Mouse (Mus musculus): ENCODE measurements around the gene Dixdc1.

The Dixdc1 gene

DNA sequence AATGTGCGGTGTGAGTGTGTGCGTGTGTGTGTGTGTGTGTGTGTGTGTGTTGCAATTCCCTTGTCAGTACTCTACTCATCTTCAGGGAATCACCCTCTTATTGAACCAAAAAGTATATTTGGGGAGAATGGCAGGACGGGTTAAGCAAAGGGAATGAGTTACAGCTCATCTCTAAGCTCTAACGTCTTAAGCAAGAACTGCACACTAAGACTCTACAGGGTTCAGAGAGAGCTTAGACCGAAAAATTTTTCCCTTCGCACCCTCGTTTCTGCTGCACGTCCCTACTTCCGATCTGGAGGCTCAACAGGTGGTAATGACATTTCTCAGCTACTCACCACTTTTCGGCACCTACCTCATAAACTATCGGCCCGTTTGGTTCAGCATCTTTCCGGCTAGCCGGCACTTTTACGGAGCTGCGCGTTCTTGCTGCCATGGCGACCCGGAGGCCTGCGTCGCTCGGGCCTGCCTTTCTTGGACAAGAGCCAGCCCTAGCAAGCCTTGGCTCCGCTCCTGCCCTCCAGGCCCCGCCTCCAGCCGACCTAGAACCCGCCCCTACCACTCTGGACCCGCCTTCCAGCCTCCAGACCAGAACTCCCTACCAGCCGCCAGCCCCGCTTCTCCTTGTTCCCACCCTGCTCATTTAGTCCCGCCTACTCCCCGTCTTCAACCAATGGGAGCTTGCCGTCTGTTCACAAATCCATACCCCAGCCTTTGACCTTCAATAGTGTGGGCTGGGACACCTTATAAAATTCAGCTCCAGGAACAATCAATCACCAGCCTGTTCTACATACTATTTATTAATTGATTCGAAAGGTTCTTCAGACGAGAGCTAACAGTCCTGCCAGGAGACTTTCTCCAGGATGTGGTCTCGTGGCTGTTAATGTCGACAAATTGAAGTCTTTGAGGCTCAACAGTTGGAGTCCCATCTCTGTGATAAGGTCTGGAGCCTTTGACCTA lies at the start of gene Dixdc1:
TSS of gene Dixdc1 (minus strand) at position 604 of the 957 bp plus-strand sequence.
- peak; percentile 82 for DNase-seq (ENCODE audit: low read depth, low spot score)

DNA sequence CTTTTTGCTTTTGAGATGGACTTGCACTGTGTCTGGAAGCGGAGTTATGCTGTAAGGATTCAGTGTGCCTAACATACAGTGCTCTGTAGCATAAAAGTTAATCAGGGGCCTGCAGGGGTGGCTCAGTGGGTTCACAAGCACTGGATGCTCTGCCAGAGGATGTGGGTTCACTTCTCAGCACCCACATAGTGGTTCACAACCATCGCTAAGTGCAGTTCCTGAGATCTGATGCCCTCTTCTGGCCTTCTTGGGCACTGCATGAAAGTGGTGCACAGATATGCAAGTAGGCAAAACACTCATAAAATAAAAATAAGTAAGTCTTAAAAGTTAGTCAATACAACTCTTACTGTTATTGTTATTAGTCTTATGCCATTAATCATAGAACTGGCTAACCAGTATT lies 42.8 kb upstream of the Dixdc1 start:
- no peak for DNase-seq (ENCODE audit: low read depth, low spot score)

DNA sequence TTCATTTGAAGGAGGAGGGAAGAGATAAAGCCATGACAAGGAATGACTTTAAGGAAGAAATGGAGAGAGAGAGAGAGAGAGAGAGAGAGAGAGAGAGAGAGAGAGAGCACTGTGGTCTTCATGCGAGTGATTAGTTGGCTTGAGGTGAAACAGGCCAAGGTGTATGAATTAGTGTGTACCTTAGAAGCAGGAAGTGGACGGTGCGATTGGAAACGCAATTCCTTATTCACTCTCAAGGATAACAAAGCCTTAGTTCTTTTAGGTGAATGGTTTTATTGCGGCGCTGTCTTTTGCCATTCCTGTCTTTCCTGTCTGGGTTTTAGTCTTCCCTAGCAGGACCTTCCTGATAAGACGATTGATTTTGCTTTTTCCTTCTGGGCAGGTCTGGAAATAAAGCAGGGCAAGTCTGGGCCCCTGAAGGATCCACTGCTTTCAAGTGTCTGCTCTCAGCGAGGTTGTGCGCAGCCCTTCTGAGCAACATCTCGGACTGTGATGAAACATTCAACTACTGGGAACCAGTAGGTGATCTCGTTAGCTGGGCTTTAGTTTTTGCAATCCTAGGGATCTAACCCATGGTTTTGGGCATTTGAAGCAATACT lies 36.9 kb upstream of the Dixdc1 start:
- DNase-seq (ENCODE audit: low read depth, low spot score): no peak

DNA sequence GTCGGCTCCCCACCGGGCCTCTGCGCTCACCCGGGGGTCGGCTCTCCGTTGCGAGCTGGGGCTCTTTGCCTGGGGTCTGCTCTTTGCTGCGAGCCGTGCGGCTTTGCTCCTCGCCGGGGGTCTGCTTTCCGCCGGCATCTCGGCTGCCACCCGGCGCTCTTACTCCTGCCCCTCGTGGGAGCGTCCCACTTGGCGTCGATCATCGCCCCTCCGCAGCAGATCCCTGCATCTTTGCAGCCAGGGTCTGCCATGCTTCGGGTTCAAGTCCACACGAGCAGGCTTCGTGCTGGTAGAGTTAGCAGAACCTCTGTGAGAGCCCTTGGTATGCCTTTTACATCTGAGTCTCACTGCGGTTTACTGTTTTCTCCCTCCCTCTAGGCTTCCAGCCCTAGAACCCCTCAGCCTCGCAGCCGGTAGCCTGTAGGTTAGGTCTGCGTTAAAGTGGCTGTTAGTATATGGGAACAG lies 36.4 kb upstream of the Dixdc1 start:
- no peak for DNase-seq (ENCODE audit: low read depth, low spot score)

DNA sequence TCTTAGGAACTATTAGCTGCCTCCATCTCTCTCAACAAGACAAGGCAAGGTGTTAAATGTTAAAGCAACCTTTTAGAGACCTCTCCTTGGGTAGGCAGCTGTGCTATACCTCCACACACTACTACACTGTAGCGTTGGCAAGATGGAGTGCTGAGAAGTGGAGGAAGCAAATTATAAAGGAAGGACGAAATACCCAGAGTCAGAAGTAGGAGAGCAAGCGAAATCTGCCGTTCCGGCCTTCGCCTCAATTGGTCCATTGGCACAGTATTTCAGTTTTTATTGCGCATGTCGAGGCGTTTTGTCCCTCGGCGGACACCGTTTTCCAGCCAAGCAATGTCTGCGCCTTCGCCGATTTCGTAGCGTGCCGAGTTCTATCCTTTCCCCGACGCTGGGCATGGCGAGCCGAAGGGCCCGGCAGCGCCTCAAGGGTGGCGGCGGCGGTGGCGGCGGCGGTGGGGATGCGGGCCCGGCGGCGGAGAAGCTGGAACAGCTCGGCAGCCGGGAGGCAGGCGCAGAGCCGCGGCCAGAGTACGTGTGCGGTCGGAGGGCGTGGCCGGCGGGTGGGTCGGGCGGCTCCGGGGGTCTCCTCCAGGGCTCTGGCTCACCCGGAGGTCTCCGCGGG lies 35.8 kb upstream of the Dixdc1 start, which contains the start of the genes Alg9 and 1110032A03Rik:
TSS of gene Alg9 (plus strand) at position 29 of the 622 bp plus-strand sequence.
TSS of gene 1110032A03Rik (minus strand) at position 530 of the 622 bp plus-strand sequence.
- DNase-seq (ENCODE audit: low read depth, low spot score): peak; percentile 73

DNA sequence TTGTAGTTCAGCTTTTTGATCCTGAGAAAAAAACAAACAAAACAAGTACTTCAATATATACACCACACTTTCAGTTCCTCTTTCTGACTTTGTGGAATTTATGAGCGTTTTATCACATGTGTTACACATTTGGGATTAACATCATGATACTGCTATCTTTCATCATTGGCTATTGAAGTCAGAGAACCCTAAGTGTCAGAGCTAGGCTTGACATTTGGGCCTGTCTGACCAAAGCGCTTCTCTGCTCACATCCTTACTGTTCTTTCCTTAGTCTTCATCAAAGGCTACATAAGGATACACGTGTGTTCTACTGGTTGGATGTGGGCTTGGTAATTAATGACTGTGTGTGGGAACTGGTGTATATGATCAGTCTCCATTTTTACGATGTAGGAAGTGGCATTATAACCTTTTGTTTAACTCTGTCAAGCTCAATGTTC lies 34.7 kb upstream of the Dixdc1 start:
- no peak for DNase-seq (ENCODE audit: low read depth, low spot score)

DNA sequence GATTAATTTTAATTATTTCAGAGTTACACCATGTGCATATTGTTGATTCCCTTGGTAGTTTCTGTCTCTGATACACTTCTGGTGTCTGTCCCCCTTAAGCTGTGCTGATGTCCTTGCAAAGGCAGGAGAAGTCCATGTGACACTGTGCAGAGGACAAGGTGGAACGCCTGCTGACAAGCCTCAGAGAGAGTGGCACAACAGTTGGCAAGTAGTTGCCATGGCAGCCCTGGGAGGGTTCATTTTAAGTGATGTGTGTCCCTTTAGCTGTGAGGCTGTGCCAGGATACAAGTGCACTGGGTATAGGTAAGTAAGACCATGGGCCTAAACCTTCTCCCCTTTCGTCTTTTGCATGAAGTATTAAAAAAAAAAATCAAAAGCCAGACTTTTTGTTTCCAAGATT lies 30.7 kb upstream of the Dixdc1 start:
- no peak for DNase-seq (ENCODE audit: low read depth, low spot score)

DNA sequence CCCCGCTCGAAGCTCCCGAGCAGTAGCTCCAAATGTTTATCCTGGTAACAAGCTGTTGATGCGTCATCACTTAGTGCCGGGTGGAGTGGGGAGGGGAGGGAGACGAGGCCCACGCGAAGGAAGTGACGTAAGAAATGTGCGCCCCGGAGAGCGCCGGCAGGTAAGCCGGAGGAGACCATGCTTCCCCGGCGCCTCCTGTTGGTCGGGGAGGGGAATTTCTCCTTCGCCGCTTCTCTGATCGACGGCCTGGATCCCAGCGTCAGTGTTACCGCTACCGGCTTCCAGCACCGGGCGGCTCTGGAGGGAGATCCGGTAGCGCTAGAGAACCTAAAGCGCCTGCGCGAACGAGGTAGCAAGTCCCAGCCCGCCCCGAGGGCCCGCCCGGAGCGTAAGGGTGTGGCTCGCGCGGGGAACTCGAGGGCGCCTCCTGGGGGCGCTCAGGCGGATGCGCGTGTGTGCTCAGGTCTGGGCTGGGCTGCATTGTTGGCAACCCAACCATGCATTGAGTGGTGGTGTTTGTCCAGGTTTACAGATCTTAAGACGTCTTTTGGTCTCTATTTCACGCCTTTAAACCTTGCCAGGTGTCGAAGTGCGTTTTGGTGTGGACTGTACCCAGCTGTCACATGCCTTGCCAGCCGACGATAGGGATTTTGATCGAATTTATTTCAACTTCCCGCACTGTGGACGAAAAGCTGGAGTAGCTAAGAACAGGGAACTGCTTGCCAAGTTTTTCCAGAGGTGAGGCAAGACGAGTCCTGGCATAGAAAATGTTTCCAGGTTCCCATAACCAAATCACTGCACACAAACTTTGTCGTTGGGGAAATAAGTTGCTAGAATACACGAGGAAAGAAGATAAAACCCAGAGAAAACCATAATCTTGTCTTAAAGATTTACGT lies 29.0 kb upstream of the Dixdc1 start, which contains the start of gene Fdxacb1:
TSS of gene Fdxacb1 (plus strand) at position 130 of the 896 bp plus-strand sequence.
- peak; percentile 99 for DNase-seq (ENCODE audit: low read depth, low spot score)

DNA sequence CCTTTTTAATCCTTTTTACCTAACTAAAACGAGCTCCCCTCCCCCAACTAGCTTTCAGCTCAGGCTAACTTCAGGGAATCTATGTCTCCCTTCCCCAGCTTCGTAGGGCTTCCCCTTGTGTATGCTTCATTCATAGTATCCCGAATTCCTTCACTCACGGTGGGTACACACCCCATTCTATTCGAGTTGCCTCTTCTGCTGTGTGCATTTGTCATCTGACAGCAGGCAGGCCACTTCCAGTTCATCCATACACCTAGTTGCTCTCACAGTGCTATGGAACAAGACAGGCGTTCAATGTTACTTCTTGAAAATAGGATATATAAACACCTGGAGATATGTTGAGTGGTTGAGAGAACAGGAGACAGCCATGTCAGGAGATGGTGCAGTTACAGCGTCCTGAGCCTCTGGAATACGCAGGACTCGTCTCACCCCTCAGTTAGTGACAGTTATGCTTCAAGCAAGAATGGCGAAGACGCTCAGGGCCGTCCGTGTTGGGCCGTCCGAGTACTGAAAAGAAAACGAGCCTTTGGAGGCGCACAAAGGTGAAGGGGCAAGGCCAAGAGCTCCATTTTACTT lies 28.3 kb upstream of the Dixdc1 start:
- DNase-seq (ENCODE audit: low read depth, low spot score): no peak

DNA sequence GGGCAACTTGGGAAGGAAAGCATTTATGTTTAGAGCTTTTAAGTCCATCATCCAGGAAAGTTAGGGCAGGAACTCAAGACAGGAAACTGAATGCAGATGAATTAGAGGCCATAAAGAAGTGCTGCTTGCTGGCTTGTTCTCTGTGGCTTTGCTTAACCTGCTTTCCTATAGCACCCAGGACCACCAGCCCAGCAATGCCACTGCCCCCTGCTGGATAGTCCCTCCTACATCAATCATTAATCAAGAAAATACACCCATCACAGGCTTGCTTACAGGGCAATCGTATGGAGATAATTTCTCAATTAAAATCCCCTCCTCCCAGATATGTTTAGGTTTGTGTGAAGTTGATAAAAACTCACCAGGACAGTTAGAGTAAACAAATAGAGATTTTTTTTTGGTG lies 24.0 kb upstream of the Dixdc1 start:
- DNase-seq (ENCODE audit: low read depth, low spot score): no peak

DNA sequence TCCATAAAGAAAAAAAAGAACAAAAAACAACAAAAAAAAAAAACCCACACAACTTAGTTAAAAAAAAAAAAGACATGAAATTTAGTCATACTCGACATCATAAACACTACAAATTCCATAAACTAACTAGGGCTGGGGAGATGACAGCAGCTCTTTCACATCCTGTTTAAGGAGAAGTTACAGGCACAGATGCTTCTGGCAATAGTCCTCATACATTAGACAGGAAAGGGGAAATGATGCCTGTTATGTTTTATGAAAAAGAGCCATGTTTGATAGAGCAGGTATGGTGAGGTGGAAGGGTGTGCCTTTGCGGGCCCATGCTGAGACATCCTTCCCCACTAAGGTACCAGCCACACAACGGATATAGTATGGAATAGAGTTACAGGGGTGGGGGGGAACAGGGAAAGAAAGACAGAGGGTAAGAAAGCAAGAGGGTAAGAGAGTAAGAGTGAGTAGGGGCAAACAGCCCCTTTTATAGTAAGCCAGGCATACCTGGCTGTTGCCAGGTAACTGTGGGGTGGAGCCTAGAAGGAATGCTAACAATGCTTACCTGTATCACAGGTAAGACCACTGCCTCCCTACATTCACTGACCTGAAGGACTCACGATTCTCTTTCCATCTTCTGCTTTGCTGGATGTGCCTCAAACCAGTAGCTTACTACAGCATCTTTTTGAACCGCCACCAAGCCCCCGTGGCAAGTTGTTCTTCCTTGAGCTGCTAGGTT lies 22.4 kb upstream of the Dixdc1 start:
- DNase-seq (ENCODE audit: low read depth, low spot score): no peak

DNA sequence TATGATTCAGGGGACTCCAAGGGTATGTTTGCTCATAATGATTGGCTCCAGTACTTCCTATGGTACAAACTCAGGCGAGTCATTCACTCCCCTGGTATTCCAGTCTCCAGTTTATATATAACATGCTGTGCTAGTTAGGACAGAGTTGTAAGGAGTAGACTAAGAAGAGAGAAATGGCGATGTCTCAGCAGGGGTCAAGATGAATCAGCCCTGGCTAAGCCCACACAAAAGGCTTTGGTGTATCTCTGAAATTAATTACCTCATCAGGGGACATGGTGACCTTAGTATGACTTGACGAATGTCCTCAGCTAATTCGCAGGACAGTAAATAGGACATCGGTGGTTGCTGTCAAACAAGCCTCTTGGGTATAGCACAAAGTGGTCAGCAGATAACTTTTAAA lies 17.4 kb upstream of the Dixdc1 start:
- no peak for DNase-seq (ENCODE audit: low read depth, low spot score)

DNA sequence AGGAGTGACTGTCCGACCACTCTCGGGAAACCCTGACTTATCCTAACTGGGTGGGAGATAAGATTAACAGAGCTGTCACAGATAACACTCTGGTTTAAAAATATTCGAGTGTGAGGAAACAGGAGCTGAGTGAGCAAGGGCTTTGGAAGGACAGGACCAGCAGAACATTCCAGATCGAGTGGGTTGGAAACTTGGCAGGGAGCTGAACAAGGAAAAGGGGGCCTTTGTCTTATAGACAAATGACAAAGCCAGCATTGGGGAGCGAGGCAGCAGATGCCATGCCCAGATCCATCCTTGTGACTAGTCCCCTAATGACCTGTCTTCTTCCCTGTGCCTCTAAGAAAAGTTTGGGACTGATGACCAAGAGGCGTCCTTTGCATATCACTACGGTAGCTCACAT lies 14.6 kb upstream of the Dixdc1 start:
- no peak for DNase-seq (ENCODE audit: low read depth, low spot score)

DNA sequence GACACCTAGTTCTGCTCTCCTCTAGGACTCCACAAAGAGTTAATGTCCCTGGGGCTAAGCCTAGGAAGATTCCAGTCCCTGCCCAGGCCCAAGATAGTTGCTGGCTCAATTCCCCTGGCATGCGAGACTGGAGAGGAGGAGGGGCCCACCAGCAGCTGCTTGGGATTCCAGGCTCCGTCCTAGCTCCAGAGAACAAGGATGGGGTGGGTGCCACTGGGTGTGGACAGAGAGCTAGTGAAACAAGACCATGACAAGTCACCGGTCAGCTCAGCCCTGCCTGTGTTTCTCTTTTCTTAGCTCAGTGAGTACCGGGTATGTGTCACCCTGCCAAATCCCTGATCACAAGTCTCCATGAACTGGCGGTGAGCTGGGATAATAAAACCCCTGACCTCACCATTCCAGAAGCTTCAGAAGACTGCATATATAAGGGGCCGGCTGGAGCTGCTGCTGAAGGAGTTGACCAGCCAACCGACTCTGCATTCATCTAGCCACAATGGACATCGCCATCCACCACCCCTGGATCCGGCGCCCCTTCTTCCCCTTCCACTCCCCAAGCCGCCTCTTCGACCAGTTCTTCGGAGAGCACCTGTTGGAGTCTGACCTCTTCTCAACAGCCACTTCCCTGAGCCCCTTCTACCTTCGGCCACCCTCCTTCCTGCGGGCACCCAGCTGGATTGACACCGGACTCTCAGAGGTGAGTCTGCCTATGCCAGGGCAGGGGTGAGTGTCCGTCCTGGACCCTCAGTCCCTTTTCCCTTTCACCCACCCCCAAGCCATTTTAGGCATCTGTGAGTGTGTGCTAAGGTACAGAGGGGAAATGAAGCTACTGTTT lies 13.7 kb upstream of the Dixdc1 start:
- no peak for DNase-seq (ENCODE audit: low read depth, low spot score)

DNA sequence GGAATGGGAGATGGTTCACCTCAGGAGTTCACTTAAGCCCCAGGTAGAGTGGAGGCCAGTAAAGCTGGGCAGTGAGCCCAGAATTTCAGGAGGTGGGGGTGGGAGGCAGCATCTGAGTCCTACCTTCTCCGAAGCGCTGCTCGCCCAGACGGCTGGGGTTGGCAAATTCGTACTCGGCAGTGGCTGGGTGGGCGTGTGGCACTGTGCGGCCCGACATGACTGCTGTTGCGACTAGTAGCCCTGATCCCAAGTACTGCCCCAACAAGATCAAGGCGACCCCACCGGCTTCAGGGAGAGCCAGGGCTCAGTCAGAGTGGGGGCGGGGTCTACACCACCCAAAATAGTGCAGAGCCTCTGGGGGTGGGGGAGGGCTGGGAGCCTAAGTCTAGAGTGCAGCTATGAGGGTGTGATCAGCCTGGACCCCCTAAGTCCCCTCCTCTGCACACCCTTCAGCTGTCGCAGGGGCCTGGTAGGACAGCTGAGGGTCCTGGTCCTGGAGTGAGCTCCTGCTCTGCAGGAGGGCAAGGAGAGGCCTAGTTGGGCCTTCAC lies 12.8 kb upstream of the Dixdc1 start, which contains the start of gene Hspb2:
TSS of gene Hspb2 (minus strand) at position 301 of the 549 bp plus-strand sequence.
- no peak for DNase-seq (ENCODE audit: low read depth, low spot score)

DNA sequence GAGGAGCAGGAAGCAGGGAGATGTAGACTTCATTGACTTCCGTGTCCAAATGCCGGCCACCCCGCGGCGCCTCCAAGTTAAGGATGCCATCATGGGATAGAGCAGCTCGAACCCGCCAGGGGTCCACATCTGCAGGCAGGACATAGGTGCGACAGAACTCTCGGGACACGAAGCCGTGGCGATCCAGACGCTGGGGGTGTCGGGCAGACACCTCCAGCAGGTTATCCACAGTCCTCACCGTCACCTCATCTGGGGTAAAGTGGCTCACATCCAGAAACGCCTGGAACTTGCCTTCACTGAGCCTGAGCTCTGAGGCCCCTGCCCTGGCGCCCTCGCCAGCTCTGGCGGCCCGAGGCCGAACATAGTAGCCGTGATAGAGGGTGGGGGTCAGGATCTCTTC lies 12.0 kb upstream of the Dixdc1 start, which contains the start of gene Cryab:
TSS of gene Cryab (plus strand) at position 3 of the 400 bp plus-strand sequence.
- no peak for DNase-seq (ENCODE audit: low read depth, low spot score)

DNA sequence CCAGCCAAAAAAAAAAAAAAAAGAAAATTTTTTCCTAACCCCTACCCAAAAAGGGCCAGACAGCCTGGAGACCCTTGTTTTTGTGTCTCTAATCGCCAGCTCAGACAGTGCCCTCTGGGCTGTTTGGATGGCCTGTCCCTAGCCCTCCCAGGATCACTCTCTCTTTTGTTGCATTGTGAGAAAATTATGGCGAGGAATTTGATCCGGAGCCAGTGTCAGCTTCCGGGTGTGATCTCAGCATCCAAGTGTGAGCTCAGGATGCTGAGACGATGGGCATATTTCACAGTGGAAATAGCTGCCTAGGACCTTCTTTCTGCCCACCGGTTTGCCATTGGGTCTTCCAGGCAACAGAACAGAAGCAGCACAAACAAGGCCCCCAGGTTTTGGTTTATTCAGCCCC lies 11.4 kb upstream of the Dixdc1 start:
- DNase-seq (ENCODE audit: low read depth, low spot score): no peak

DNA sequence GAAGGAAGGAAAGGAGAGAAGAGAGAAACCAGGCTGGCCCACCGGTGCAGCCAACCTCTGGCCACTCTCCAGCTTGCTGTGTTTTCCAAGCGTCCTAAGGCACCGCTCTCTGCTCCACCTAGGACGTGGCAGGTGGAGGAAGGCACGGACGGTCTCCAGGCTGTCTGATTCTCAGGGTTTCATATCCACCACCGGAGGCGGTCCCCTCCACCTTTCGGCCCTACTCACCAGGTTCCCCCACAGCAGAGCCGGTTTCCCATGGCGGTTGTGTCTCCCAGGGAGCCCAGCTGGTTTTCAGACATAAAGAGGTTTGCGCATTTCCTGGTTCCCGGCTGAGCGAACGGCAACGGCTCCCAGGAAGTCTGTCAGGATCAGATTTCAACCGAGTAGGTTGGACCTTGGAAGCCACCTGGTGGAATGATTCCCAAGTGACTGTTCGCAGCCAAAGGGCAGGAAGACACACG lies 6.9 kb upstream of the Dixdc1 start, which contains the start of gene 2310030G06Rik:
TSS of gene 2310030G06Rik (minus strand) at position 323 of the 464 bp plus-strand sequence.
- DNase-seq (ENCODE audit: low read depth, low spot score): peak; percentile 23
